Mouse (Mus musculus): ENCODE measurements around the gene Kif3b. TPM values are rescaled to one million over a fixed set of nuclear protein-coding genes. Genes with fewer than 3 reads are reported as not detected.
"Not testable (repeated sequence)": the region's sequence is repeated elsewhere in the genome, so short reads cannot be mapped to it uniquely, and the experiment has no call there.

Gene Kif3b
- polyA plus RNA-seq, 1 experiment = 0.89 TPM

GRCm38 (mm10) chr2:153274919-153275247 is 16.3 kb upstream of the Kif3b start:
- H3K36me3 ChIP-seq (replicated peaks; ENCODE audit: low read length) = no peaks in the 10 kb centered on the region
- H3K9me3 ChIP-seq = no peaks in the 10 kb centered on the region
- no peaks in the 10 kb centered on the region for H3K27me3 ChIP-seq (replicated peaks)
- no peak overlapping the region for H3K4me3 ChIP-seq (replicated peaks)
- TF ChIP-seq GATA1 (IDR thresholded peaks at IDR 0.05; ENCODE audit: borderline replicate concordance, low read length) (no peak), FLI1 (IDR thresholded peaks at IDR 0.05; ENCODE audit: low read length) (no peak)
- H3K4me1 ChIP-seq = peaks cover 53% of the 10 kb centered on the region

- not testable (repeated sequence) for H3K36me3 ChIP-seq (replicated peaks; ENCODE audit: low read length); H3K4me3 ChIP-seq (replicated peaks); H3K9me3 ChIP-seq; H3K27me3 ChIP-seq (replicated peaks)
- H3K4me1 ChIP-seq = peaks cover 54% of the 10 kb centered on the region
Measured at GRCm38 (mm10) chr2:153275577-153275976, 15.6 kb upstream of the Kif3b start.

- no peak for TF ChIP-seq GATA1 (IDR thresholded peaks at IDR 0.05; ENCODE audit: borderline replicate concordance, low read length)
- TF ChIP-seq FLI1 (IDR thresholded peaks at IDR 0.05; ENCODE audit: low read length) = no peak
- no peaks in the 10 kb centered on the region for H3K9me3 ChIP-seq
- H3K36me3 ChIP-seq (replicated peaks; ENCODE audit: low read length) = no peaks in the 10 kb centered on the region
Measured at GRCm38 (mm10) chr2:153276440-153276839, 14.8 kb upstream of the Kif3b start.

GRCm38 (mm10) chr2:153276846-153277245 is 14.4 kb upstream of the Kif3b start:
- H3K36me3 ChIP-seq (replicated peaks; ENCODE audit: low read length); H3K9me3 ChIP-seq; H3K27me3 ChIP-seq (replicated peaks); H3K4me3 ChIP-seq (replicated peaks): not testable (repeated sequence)
- peaks cover 44% of the 10 kb centered on the region for H3K4me1 ChIP-seq

More at GRCm38 (mm10) chr2:153276440-153276839, 14.8 kb upstream of the Kif3b start:
- Histone ChIP-seq H3K4me1 (peaks cover 46% of the 10 kb centered on the region), H3K27me3 (replicated peaks) (peaks cover 2% of the 10 kb centered on the region), H3K4me3 (replicated peaks) (no peak overlapping the region)

GRCm38 (mm10) chr2:153278357-153278756 is 12.9 kb upstream of the Kif3b start:
- TF ChIP-seq GATA1 (IDR thresholded peaks at IDR 0.05; ENCODE audit: borderline replicate concordance, low read length) (no peak), FLI1 (IDR thresholded peaks at IDR 0.05; ENCODE audit: low read length) (no peak)
- Histone ChIP-seq H3K27me3 (replicated peaks) (peaks cover 2% of the 10 kb centered on the region), H3K4me1 (peaks cover 38% of the 10 kb centered on the region), H3K9me3 (no peaks in the 10 kb centered on the region), H3K4me3 (replicated peaks) (no peak overlapping the region), H3K36me3 (replicated peaks; ENCODE audit: low read length) (no peaks in the 10 kb centered on the region)

- H3K27me3 ChIP-seq (replicated peaks) = peaks cover 8% of the 10 kb centered on the region
- no peaks in the 10 kb centered on the region for H3K9me3 ChIP-seq
- no peak for TF ChIP-seq FLI1 (IDR thresholded peaks at IDR 0.05; ENCODE audit: low read length)
- TF ChIP-seq GATA1 (IDR thresholded peaks at IDR 0.05; ENCODE audit: borderline replicate concordance, low read length) = no peak
- peaks cover 23% of the 10 kb centered on the region for H3K4me1 ChIP-seq
- no peaks in the 10 kb centered on the region for H3K36me3 ChIP-seq (replicated peaks; ENCODE audit: low read length)
- no peak overlapping the region for H3K4me3 ChIP-seq (replicated peaks)
Measured at GRCm38 (mm10) chr2:153283919-153284318, 7.3 kb upstream of the Kif3b start.

GRCm38 (mm10) chr2:153286524-153286923 is 4.7 kb upstream of the Kif3b start:
- Histone ChIP-seq H3K4me3 (replicated peaks) (peak overlapping the region; percentile 5), H3K4me1 (peaks cover 27% of the 10 kb centered on the region), H3K9me3 (no peaks in the 10 kb centered on the region), H3K36me3 (replicated peaks; ENCODE audit: low read length) (no peaks in the 10 kb centered on the region), H3K27me3 (replicated peaks) (peaks cover 5% of the 10 kb centered on the region)
- TF ChIP-seq GATA1 (IDR thresholded peaks at IDR 0.05; ENCODE audit: borderline replicate concordance, low read length) (no peak), FLI1 (IDR thresholded peaks at IDR 0.05; ENCODE audit: low read length) (no peak)

- H3K27me3 ChIP-seq (replicated peaks) = peaks cover 5% of the 10 kb centered on the region
- H3K4me3 ChIP-seq (replicated peaks) = no peak overlapping the region
- no peak for TF ChIP-seq FLI1 (IDR thresholded peaks at IDR 0.05; ENCODE audit: low read length)
- TF ChIP-seq GATA1 (IDR thresholded peaks at IDR 0.05; ENCODE audit: borderline replicate concordance, low read length) = no peak
- peaks cover 39% of the 10 kb centered on the region for H3K4me1 ChIP-seq
- H3K36me3 ChIP-seq (replicated peaks; ENCODE audit: low read length) = no peaks in the 10 kb centered on the region
- no peaks in the 10 kb centered on the region for H3K9me3 ChIP-seq
Measured at GRCm38 (mm10) chr2:153287835-153288234, 3.4 kb upstream of the Kif3b start.

GRCm38 (mm10) chr2:153292305-153292861 is 1.2 kb downstream of the Kif3b start:
- no peaks in the 10 kb centered on the region for H3K9me3 ChIP-seq
- H3K27me3 ChIP-seq (replicated peaks) = peaks cover 4% of the 10 kb centered on the region
- H3K36me3 ChIP-seq (replicated peaks; ENCODE audit: low read length) = peaks cover 19% of the 10 kb centered on the region
- H3K4me3 ChIP-seq (replicated peaks) = peak overlapping the region; percentile 91
- no peak for TF ChIP-seq GATA1 (IDR thresholded peaks at IDR 0.05; ENCODE audit: borderline replicate concordance, low read length)
- TF ChIP-seq FLI1 (IDR thresholded peaks at IDR 0.05; ENCODE audit: low read length) = no peak
- peaks cover 37% of the 10 kb centered on the region for H3K4me1 ChIP-seq

- H3K36me3 ChIP-seq (replicated peaks; ENCODE audit: low read length) = peaks cover 19% of the 10 kb centered on the region
- no peaks in the 10 kb centered on the region for H3K9me3 ChIP-seq
- no peaks in the 10 kb centered on the region for H3K27me3 ChIP-seq (replicated peaks)
- H3K4me1 ChIP-seq = peaks cover 60% of the 10 kb centered on the region
- TF ChIP-seq GATA1 (IDR thresholded peaks at IDR 0.05; ENCODE audit: borderline replicate concordance, low read length) (no peak), FLI1 (IDR thresholded peaks at IDR 0.05; ENCODE audit: low read length) (no peak)
- no peak overlapping the region for H3K4me3 ChIP-seq (replicated peaks)
Measured at GRCm38 (mm10) chr2:153295196-153295595, 4.0 kb downstream of the Kif3b start.

GRCm38 (mm10) chr2:153297771-153298170 is 6.6 kb downstream of the Kif3b start:
- H3K9me3 ChIP-seq = no peaks in the 10 kb centered on the region
- H3K36me3 ChIP-seq (replicated peaks; ENCODE audit: low read length) = peaks cover 19% of the 10 kb centered on the region
- no peak overlapping the region for H3K4me3 ChIP-seq (replicated peaks)
- no peaks in the 10 kb centered on the region for H3K27me3 ChIP-seq (replicated peaks)
- TF ChIP-seq GATA1 (IDR thresholded peaks at IDR 0.05; ENCODE audit: borderline replicate concordance, low read length) (no peak), FLI1 (IDR thresholded peaks at IDR 0.05; ENCODE audit: low read length) (no peak)
- peaks cover 38% of the 10 kb centered on the region for H3K4me1 ChIP-seq
